Mouse (Mus musculus) brain, adult 2 months (tissue): ENCODE measurements around the gene Cux1.

Experiments used
- DNase-seq: peaks from one replicate; pipeline ENCODE4 v3.0.0; 2011; ENCODE audit warnings: low read depth, low spot score

Cux1 gene

GRCm38 (mm10) chr5:136567176-136568025 is at the start of gene Cux1:
Gene Cux1, minus strand, starts transcription at chr5:136567490.
- peak; percentile 92 for DNase-seq

GRCm38 (mm10) chr5:136612391-136612790 is 45.1 kb upstream of the Cux1 start:
- no peak for DNase-seq

GRCm38 (mm10) chr5:136608814-136609434 is 41.6 kb upstream of the Cux1 start:
- no peak for DNase-seq

DNA sequence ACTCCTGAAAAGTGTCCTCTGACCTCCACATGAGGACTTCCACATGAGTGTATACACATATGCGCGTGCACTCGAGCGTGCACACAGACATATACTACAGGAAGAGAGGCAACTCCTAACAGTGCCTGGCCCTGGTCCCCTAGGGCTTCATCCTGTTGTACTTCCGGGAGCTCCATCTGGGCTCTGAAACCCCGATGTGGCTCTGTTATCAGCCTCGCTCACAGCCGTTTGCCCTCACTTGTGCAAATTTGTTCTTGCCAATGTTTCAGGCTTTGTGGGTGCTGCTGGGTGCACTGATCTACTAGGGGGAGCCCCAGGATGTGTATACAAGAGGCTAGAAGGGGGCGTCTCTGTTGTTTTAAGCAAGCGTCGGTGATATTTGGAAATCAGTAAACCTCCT is 37.9 kb upstream of the Cux1 start:
- DNase-seq, result no peak

DNA sequence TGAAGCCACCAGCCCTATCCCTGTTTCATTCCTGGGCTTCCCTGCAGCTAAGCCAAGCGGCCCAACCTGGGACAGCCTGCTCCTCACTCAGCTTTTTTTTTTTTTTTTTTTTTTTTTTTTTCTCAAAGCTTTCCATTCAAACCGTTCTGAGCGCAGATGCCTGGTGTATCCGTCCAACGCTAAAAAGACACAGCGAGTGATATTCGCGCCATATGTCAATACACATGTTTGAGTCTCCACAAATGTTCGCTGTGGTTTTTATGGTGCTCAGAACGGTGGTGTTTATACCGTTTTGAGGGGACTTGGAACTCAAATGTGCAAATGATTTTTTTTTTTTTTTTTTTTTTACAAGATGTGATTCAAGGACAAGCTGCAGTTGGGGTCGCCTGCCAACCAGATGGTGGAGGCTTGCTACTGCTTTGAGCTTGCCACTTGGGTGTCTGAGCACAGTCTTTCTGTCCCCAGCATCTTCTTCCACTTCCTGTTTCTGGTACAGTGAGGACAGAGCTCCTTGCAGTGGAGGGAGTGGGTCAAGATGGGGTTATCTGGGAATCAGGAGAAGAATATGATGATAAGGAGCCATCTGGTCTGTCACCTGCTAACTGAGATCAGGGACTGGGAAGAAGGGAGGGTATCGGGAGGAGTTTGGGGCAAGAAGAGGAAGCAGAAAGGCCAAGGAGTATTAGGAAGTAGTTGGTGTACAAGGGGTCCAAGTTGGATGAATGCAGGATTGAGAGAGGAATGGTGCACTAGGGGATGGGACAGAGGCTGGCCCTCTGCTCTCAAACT is 36.1 kb upstream of the Cux1 start:
- DNase-seq, result peak; percentile 84

DNA sequence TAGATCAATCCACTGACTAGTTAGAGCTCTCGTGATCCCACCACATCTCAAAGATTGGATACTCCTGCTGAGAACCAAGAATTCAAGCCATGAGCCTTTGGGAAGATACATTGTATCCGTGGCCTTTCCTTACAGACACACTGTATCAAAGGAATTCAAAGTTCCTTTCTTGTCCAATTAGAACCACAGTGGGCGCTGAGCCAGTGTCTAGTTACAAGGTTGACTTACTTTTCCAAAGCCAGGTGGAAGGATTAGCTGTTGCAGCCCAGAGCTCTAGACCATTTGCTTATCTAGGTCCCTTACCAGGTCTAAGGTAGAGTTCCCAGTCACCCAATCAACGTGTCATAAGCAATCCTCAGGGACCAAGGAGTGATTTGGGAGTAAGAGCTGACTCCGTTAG is 33.2 kb upstream of the Cux1 start:
- DNase-seq, result no peak

DNA sequence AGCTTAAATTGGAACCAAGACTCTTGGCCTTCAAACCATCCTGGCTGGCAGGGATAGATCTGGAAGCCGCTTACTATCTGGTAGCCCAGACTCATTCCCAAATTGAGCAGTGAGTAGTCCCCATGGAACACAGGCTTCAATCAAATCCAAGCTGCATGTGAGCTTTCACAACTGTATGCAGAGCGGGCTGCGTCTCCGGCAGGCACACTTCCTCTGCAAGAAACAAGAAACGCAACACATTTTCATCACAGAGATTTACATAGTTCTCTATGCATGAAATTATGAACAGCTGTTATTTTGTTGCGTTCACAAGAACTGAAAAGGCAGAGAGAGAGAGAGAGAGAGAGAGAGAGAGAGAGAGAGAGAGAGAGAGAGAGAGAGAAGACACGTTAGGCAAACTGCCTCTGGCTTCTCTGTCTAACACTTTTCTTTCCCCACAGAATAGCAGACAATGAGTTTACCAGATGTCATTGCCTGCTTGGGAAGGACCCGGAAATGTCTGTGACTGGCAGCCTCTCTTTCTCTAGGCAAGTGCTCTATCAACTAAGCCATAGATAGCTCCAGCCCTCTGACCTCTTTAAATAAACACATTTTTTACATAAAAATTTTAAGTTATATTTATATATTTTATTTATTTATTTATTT is 27.7 kb upstream of the Cux1 start:
- peak; percentile 28 for DNase-seq

DNA sequence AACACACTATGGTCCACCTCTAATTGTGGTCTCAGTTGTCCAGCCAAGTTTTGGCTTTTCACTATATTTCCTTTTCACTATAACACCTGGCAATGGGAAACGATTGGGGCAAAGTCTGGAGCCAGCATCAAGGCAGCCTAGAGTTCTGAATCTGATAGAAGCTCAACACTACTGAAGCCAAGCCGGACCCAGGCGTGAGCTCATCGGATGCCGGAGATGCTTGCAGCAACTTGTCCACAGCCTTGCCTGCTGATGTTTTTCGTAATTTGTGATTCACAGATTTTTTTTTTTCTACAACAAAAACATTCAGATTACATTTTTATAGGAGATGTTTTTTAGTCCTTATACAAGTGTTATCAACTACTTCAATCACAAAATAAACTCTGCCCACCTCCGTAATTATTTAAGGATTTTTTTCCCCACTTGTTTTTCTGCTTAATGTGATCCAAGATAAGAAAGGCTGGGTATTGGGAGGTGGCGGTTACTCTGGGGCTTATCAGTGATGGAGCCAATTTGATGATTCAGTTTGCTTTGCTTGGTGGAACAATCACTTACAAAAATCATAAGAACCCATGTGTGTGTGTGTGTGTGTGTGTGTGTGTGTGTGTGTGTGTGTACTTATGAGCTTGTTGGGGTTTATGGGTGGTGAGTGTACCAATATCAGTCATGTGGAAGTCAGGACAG is 24.7 kb upstream of the Cux1 start:
- no peak for DNase-seq

GRCm38 (mm10) chr5:136589002-136589401 is 21.7 kb upstream of the Cux1 start:
- no peak for DNase-seq

GRCm38 (mm10) chr5:136588471-136588870 is 21.2 kb upstream of the Cux1 start:
- no peak for DNase-seq

- no peak for DNase-seq
Observed at GRCm38 (mm10) chr5:136584676-136585285, 17.5 kb upstream of the Cux1 start.

GRCm38 (mm10) chr5:136583666-136584464 is 16.6 kb upstream of the Cux1 start:
- DNase-seq, result no peak

DNA sequence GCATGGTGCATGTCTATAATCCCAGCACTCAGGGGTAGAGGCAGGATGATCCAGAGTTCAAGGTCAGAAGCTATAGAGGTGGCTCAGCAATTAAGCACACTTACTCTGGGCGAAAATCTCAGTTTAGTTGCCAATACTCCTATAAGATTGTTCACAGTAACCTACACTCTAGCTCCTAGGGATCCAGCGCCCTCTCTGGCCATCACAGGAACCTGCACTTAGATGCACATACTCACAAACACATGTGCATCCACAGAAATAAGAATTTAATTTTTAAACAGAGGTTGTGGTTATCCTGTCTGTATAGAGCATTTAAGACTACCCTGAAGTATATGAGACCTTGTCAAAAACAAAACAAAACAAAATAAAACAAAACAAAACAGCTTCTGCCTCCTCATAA is 16.0 kb upstream of the Cux1 start:
- no peak for DNase-seq

DNA sequence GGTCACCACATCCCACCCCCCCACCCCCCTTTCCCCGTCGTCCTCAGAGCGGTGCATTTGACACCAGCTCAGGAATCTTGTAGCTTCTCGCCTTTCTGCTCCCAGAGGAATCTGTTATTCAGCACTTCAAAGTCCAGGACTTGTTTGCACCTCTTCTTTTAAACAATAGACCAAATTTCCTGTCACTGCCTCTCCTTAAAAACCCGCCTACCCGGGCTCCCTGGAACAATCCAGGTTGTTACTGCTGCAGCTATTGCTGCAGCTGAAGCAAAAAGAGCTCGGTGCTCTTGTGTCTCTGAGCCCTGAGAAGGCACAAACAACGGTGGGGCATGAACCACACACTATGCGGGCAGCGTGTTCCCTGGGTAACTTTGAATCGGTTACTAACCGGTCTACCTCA is 14.9 kb upstream of the Cux1 start:
- no peak for DNase-seq

GRCm38 (mm10) chr5:136581625-136582024 is 14.3 kb upstream of the Cux1 start:
- no peak for DNase-seq

GRCm38 (mm10) chr5:136581166-136581565 is 13.9 kb upstream of the Cux1 start:
- peak; percentile 24 for DNase-seq

DNA sequence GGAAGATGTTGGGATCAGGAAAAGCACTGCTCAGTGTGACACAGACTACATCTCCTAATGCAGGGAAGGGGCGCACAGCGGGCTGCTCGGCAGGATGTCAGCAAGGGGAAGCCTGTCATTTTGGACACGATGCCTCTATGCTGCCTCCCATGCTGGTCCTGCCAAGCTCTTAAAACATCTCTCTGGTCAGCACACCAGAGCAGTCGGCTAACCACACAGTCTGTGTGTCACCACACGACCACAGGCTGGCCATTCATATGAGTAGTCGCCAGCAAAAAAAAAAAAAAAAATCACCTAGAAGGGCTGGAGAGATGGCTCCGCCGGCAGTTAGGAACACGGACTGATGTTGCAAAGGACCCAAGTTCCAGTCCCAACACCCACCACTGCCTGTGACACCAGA is 10.9 kb upstream of the Cux1 start:
- no peak for DNase-seq

- DNase-seq, result no peak
Observed at GRCm38 (mm10) chr5:136570171-136570570, 2.9 kb upstream of the Cux1 start.

GRCm38 (mm10) chr5:136568776-136569175 is 1.5 kb upstream of the Cux1 start:
- DNase-seq, result peak; percentile 91
